Mouse (Mus musculus) megakaryocyte, embryonic 14.5 days (primary cell): Measurements from ENCODE around the gene Gm20877. TPM values are rescaled to one million over a fixed set of nuclear protein-coding genes. Genes with fewer than 3 reads are reported as not detected.
"Not testable (repeated sequence)": the region's sequence is repeated elsewhere in the genome, so short reads cannot be mapped to it uniquely, and the experiment has no call there.

Source experiments
- H3K27me3 ChIP-seq: replicated peaks from 2 replicates; pipeline ENCODE3; 2012; ENCODE audit warnings: inconsistent platforms
- H3K36me3 ChIP-seq: replicated peaks from 2 replicates; pipeline ENCODE3; 2012; ENCODE audit warnings: low read length, inconsistent platforms, mixed read lengths
- H3K4me1 ChIP-seq: 2 replicates; pipeline ENCODE4 v1.6.1; 2012; ENCODE audit warnings: inconsistent platforms
- H3K4me3 ChIP-seq: replicated peaks from 2 replicates; pipeline ENCODE3; 2012; ENCODE audit warnings: moderate library complexity, mild to moderate bottlenecking, inconsistent platforms
- H3K9me3 ChIP-seq: 2 replicates; pipeline ENCODE4 v1.6.1; 2012; ENCODE audit warnings: inconsistent platforms
- polyA plus RNA-seq: library from polyadenylated mRNA; stranded (reverse); fragments of >175 nt; gene quantifications from 2 replicates; pipeline ENCODE4 v1.2.3, GENCODE M21; 2012; ENCODE audit warnings: low replicate concordance; ENCODE audit not compliant: insufficient read depth

Gene Gm20877
- not detected in 2 replicates for polyA plus RNA-seq

DNA sequence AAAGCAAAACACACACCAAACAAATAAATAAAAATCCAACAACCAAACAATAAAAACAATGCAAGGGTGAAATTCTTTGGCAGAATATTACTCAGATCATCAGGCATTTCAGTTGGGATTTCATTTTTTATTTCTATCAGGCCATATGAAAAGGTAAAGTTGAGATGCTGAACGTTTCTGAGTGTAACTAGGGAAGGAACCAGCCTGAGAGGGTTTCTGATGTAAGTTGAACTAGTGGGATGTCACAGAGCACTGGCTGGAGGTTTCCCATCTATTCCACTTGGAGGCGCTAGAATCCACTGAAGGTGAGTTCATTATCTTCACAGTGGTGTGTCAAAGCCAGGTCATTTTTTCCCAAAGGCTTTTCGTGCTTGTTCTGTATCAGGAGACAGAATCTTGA lies at the start of gene Gm20877:
TSS of gene Gm20877 (plus strand) at position 301 of the 400 bp plus-strand sequence.
- H3K36me3 ChIP-seq, H3K4me3 ChIP-seq, H3K4me1 ChIP-seq, H3K9me3 ChIP-seq, H3K27me3 ChIP-seq: not testable (repeated sequence)
